Mouse (Mus musculus): ENCODE measurements around the gene Oaz2.

Oaz2 gene

GRCm38 (mm10) chr9:65703926-65704595, 36.3 kb downstream of the Oaz2 start:
- peaks cover 58% of the 10 kb centered on the region for H3K36me3 ChIP-seq (ENCODE audit: insufficient read depth, low read length)
- H3K27me3 ChIP-seq (ENCODE audit: insufficient read depth, low read length), result no peaks in the 10 kb centered on the region
- H3K9me3 ChIP-seq (ENCODE audit: low read length), result no peaks in the 10 kb centered on the region
- TF ChIP-seq NANOG (IDR thresholded peaks at IDR 0.05; ENCODE audit: borderline replicate concordance, low read length) (no peak), CTCF (conservative IDR thresholded peaks at IDR 0.05; ENCODE audit: low read length) (no peak), POU5F1 (IDR thresholded peaks at IDR 0.05; ENCODE audit: borderline replicate concordance, low read length) (no peak)
- H3K4me3 ChIP-seq (replicated peaks; ENCODE audit: low read length), result peak overlapping the region; percentile 57
- peaks cover 39% of the 10 kb centered on the region for H3K4me1 ChIP-seq (replicated peaks; ENCODE audit: low read depth, low read length)

- no peaks in the 10 kb centered on the region for H3K9me3 ChIP-seq (ENCODE audit: low read length)
- H3K4me1 ChIP-seq (replicated peaks; ENCODE audit: low read depth, low read length), result peaks cover 29% of the 10 kb centered on the region
- no peaks in the 10 kb centered on the region for H3K36me3 ChIP-seq (ENCODE audit: insufficient read depth, low read length)
- no peaks in the 10 kb centered on the region for H3K27me3 ChIP-seq (ENCODE audit: insufficient read depth, low read length)
- no peak overlapping the region for H3K4me3 ChIP-seq (replicated peaks; ENCODE audit: low read length)
- TF ChIP-seq CTCF (conservative IDR thresholded peaks at IDR 0.05; ENCODE audit: low read length), result no peak
- no peak for TF ChIP-seq POU5F1 (IDR thresholded peaks at IDR 0.05; ENCODE audit: borderline replicate concordance, low read length)
- TF ChIP-seq NANOG (IDR thresholded peaks at IDR 0.05; ENCODE audit: borderline replicate concordance, low read length), result no peak
Observed at GRCm38 (mm10) chr9:65718195-65718594, 50.4 kb downstream of the Oaz2 start.

DNA sequence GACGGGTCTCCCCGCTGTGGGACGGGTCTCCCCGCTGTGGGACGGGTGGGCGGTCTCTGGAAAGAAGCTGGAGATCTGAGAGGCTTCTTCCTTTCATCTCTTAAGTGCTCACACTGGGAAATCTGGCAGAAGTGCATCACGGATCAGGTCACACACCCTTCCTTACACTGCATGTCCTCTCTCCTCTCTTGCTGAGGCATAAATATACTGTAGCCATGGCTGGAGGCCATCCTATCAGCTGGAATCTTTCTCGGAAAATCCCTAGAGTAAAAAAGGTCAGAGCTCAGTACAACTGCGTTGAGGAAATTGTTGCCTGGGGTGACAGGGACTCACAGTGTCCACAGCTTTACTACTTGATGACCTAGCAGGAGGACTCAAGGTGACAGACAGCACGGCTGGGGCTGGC, 53.4 kb downstream of the Oaz2 start:
- peaks cover 29% of the 10 kb centered on the region for H3K4me1 ChIP-seq (replicated peaks; ENCODE audit: low read depth, low read length)
- H3K4me3 ChIP-seq (replicated peaks; ENCODE audit: low read length), result no peak overlapping the region

GRCm38 (mm10) chr9:65724471-65725290, 56.9 kb downstream of the Oaz2 start:
- peaks cover 10% of the 10 kb centered on the region; the same call in 1 of the 2 replicates for H3K36me3 ChIP-seq (ENCODE audit: insufficient read depth, low read length)
- H3K4me1 ChIP-seq (replicated peaks; ENCODE audit: low read depth, low read length), result peaks cover 18% of the 10 kb centered on the region
- H3K4me3 ChIP-seq (replicated peaks; ENCODE audit: low read length), result no peak overlapping the region
- H3K27me3 ChIP-seq (ENCODE audit: insufficient read depth, low read length), result no peaks in the 10 kb centered on the region
- TF ChIP-seq POU5F1 (IDR thresholded peaks at IDR 0.05; ENCODE audit: borderline replicate concordance, low read length) (no peak), NANOG (IDR thresholded peaks at IDR 0.05; ENCODE audit: borderline replicate concordance, low read length) (no peak), CTCF (conservative IDR thresholded peaks at IDR 0.05; ENCODE audit: low read length) (no peak)
- no peaks in the 10 kb centered on the region for H3K9me3 ChIP-seq (ENCODE audit: low read length)

More for the DNA sequence above, 53.4 kb downstream of the Oaz2 start:
- H3K9me3 ChIP-seq (ENCODE audit: low read length), result no peaks in the 10 kb centered on the region
- no peaks in the 10 kb centered on the region for H3K36me3 ChIP-seq (ENCODE audit: insufficient read depth, low read length)
- H3K27me3 ChIP-seq (ENCODE audit: insufficient read depth, low read length), result no peaks in the 10 kb centered on the region
- TF ChIP-seq NANOG (IDR thresholded peaks at IDR 0.05; ENCODE audit: borderline replicate concordance, low read length) (no peak), CTCF (conservative IDR thresholded peaks at IDR 0.05; ENCODE audit: low read length) (no peak), POU5F1 (IDR thresholded peaks at IDR 0.05; ENCODE audit: borderline replicate concordance, low read length) (no peak)

DNA sequence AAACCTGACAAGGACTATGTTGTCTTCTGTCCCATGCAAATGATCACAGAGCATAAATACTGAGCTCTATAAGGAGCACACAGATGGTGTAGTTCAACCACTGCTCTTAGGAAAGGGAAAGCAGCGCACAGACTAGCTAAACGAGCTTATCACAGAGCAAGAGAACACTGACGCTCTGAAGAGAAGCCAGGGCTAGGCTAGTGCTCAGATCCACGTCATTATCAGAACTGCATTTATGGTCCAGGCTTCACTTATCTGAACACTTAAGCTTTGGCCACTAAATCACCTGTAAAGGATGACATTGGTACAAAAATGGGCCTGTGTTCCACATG, 57.5 kb downstream of the Oaz2 start:
- Histone ChIP-seq H3K27me3 (ENCODE audit: insufficient read depth, low read length) (no peaks in the 10 kb centered on the region), H3K4me3 (replicated peaks; ENCODE audit: low read length) (no peak overlapping the region), H3K36me3 (ENCODE audit: insufficient read depth, low read length) (peaks cover 12% of the 10 kb centered on the region), H3K9me3 (ENCODE audit: low read length) (no peaks in the 10 kb centered on the region), H3K4me1 (replicated peaks; ENCODE audit: low read depth, low read length) (peaks cover 18% of the 10 kb centered on the region)
- TF ChIP-seq POU5F1 (IDR thresholded peaks at IDR 0.05; ENCODE audit: borderline replicate concordance, low read length) (no peak), NANOG (IDR thresholded peaks at IDR 0.05; ENCODE audit: borderline replicate concordance, low read length) (no peak), CTCF (conservative IDR thresholded peaks at IDR 0.05; ENCODE audit: low read length) (no peak)

DNA sequence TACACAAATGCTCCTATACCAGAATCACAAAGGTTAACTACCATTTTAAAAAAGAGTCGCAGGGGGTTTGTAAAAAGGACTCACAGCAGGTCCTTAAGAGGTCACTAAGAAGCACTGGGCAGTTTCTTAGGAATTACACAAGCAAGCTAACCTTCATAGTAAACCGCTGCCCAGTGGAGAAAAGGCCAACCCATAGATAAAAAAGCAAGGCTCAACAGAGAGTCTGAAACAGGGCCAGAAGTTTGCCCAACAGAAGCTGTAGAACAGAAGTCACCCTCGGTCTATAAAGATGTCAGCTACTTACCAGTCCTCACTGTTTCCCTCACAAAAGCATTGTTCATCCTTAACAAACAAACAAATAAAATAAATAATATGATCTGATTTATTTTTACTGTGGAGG, 58.6 kb downstream of the Oaz2 start:
- TF ChIP-seq NANOG (IDR thresholded peaks at IDR 0.05; ENCODE audit: borderline replicate concordance, low read length), result no peak
- no peak for TF ChIP-seq POU5F1 (IDR thresholded peaks at IDR 0.05; ENCODE audit: borderline replicate concordance, low read length)
- TF ChIP-seq CTCF (conservative IDR thresholded peaks at IDR 0.05; ENCODE audit: low read length), result no peak
- H3K4me1 ChIP-seq (replicated peaks; ENCODE audit: low read depth, low read length), result peaks cover 10% of the 10 kb centered on the region
- no peak overlapping the region for H3K4me3 ChIP-seq (replicated peaks; ENCODE audit: low read length)
- H3K27me3 ChIP-seq (ENCODE audit: insufficient read depth, low read length), result no peaks in the 10 kb centered on the region
- peaks cover 17% of the 10 kb centered on the region for H3K36me3 ChIP-seq (ENCODE audit: insufficient read depth, low read length)
- H3K9me3 ChIP-seq (ENCODE audit: low read length), result no peaks in the 10 kb centered on the region

GRCm38 (mm10) chr9:65727491-65727890, 59.7 kb downstream of the Oaz2 start:
- H3K9me3 ChIP-seq (ENCODE audit: low read length), result no peaks in the 10 kb centered on the region
- no peak overlapping the region for H3K4me3 ChIP-seq (replicated peaks; ENCODE audit: low read length)
- H3K4me1 ChIP-seq (replicated peaks; ENCODE audit: low read depth, low read length), result no peaks in the 10 kb centered on the region; the same call in 1 of the 2 replicates
- H3K27me3 ChIP-seq (ENCODE audit: insufficient read depth, low read length), result no peaks in the 10 kb centered on the region
- no peak for TF ChIP-seq NANOG (IDR thresholded peaks at IDR 0.05; ENCODE audit: borderline replicate concordance, low read length)
- no peak for TF ChIP-seq CTCF (conservative IDR thresholded peaks at IDR 0.05; ENCODE audit: low read length)
- no peak for TF ChIP-seq POU5F1 (IDR thresholded peaks at IDR 0.05; ENCODE audit: borderline replicate concordance, low read length)
- peaks cover 17% of the 10 kb centered on the region for H3K36me3 ChIP-seq (ENCODE audit: insufficient read depth, low read length)

DNA sequence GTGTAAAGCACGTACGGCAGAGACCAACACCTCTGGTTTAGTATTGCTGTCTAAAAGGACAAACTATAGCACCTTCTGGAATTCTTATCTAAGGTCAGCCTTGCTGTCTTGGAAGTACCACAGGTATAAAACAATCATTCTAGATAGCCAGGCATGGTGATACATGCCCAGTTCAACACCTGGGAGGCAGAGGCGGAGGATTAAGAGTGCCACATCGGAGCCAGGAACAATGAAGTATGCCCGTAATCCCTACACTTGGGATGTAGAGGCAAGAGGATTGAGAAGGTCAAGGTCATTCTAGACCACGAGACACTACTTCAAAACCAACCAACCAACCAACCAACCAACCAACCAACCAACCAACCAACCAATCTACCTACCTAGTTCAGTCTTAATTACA, 60.8 kb downstream of the Oaz2 start:
- H3K36me3 ChIP-seq (ENCODE audit: insufficient read depth, low read length), result peaks cover 17% of the 10 kb centered on the region
- H3K4me1 ChIP-seq (replicated peaks; ENCODE audit: low read depth, low read length), result no peaks in the 10 kb centered on the region; the same call in 1 of the 2 replicates
- H3K27me3 ChIP-seq (ENCODE audit: insufficient read depth, low read length), result no peaks in the 10 kb centered on the region
- H3K9me3 ChIP-seq (ENCODE audit: low read length), result no peaks in the 10 kb centered on the region
- TF ChIP-seq POU5F1 (IDR thresholded peaks at IDR 0.05; ENCODE audit: borderline replicate concordance, low read length), result no peak
- no peak for TF ChIP-seq CTCF (conservative IDR thresholded peaks at IDR 0.05; ENCODE audit: low read length)
- TF ChIP-seq NANOG (IDR thresholded peaks at IDR 0.05; ENCODE audit: borderline replicate concordance, low read length), result no peak
- no peak overlapping the region for H3K4me3 ChIP-seq (replicated peaks; ENCODE audit: low read length)

Measured in E14TG2a.4 (cell line).